ENCODE assay signal across 10 mouse cellular contexts in genomic region chr5:124337909-124338308, GRCm38 (mm10). TPM values are rescaled to one million over a fixed set of nuclear protein-coding genes. Genes with fewer than 3 reads are reported as not detected.
A peak's percentile ranks its signal among the peaks of the same experiment; 100 is the strongest.
DNase-seq lines count a peak whose midpoint lies in the region; ATAC-seq and TF ChIP-seq lines count a peak whose summit lies in the region.
"Had no signal": no experiment of that assay in that cellular context is flagged by ENCODE, and none has a peak within 500 bp of the region (broad histone marks: within the 10 kb centered on the region; RNA-seq: fewer than 3 reads in every experiment).

No protein-coding gene starts in this region.

- TF ChIP-seq CTCF in left cerebral cortex, adult 2 months (IDR thresholded peaks at IDR 0.05), result no peak

- H3K27ac ChIP-seq in left cerebral cortex, adult 2 months, result peak overlapping the region; percentile 4; the same call in 1 of the 2 replicates
- H3K27ac ChIP-seq in neural tube, embryonic 13.5 days (replicated peaks), result peak overlapping the region; percentile 73
- H3K27ac ChIP-seq: liver, embryonic 14.5 days had no signal

- H3K9ac ChIP-seq in neural tube, embryonic 13.5 days, result no peak overlapping the region
- H3K9ac ChIP-seq: liver, embryonic 14.5 days had no signal

- H3K36me3 ChIP-seq in neural tube, embryonic 13.5 days, result no peaks in the 10 kb centered on the region

- no peaks in the 10 kb centered on the region for H3K27me3 ChIP-seq in neural tube, embryonic 13.5 days

- H3K4me2 ChIP-seq in neural tube, embryonic 13.5 days, result no peak overlapping the region

- no peak overlapping the region for H3K4me3 ChIP-seq in left cerebral cortex, adult 2 months
- H3K4me3 ChIP-seq in neural tube, embryonic 13.5 days, result no peak overlapping the region

- WGBS in neural tube, embryonic 13.5 days, result 18% methylated on average over 9 of the region's 9 CpGs

- no peak for DNase-seq in left cerebral cortex, adult 2 months (ENCODE audit: extremely low spot score in 1 of 2, low spot score in 2 of 2)
- no peak for DNase-seq in left cerebral cortex, adult 8-10 months (ENCODE audit: low spot score in 2 of 2)
- DNase-seq in heart, postnatal 4 days, result peak; percentile 48
- DNase-seq in kidney, postnatal 14 days, result peak; percentile 77
- DNase-seq in gastrocnemius, adult 8-10 months (ENCODE audit: low spot score in 2 of 2), result no peak
- DNase-seq in liver, result no peak
- no peak for DNase-seq in natural killer cell, adult 2 months (ENCODE audit: low spot score in 2 of 2)
- DNase-seq: thymus, adult 2 months had no signal

- H3K9me3 ChIP-seq in neural tube, embryonic 13.5 days, result no peaks in the 10 kb centered on the region

- ATAC-seq in neural tube, embryonic 13.5 days (ENCODE audit: low read depth), result no peak

- H3K4me1 ChIP-seq in neural tube, embryonic 13.5 days (replicated peaks), result peaks cover 64% of the 10 kb centered on the region

- intact Hi-C loops in left cerebral cortex, adult 2 months (cut with DNase I), result no loop called here

RNA-seq across cellular contexts. Expression of gene 2810006K23Rik, which starts 10.0 kb away (rescaled TPM):
- 10 to 100 TPM; 13.2 to 13.6 TPM for total RNA-seq in left cerebral cortex, adult 2 months (2021)
- total RNA-seq in left cerebral cortex, adult 8-10 months (2022), result 10 to 100 TPM in 3 of 4 experiments, 1 to 10 TPM in 1; 9.1 to 14.1 (median 12.8) TPM
- 10 to 100 TPM; 11.7 to 13.0 TPM for total RNA-seq in heart, postnatal 4 days (2021)
- 16.0 and 17.0 TPM in 2 replicates for polyA plus RNA-seq in neural tube, embryonic 13.5 days (2015; fragmentation: Nextera tagmentation; extraction: Ambion mirVana)
- total RNA-seq in gastrocnemius, adult 8-10 months (2022), result 1 to 10 TPM; 6.4 to 7.5 (median 7.0) TPM

RNA-seq across cellular contexts. Expression of gene Mphosph9, which starts 10.1 kb away (rescaled TPM):
- 10 to 100 TPM; 20.9 to 23.1 TPM for total RNA-seq in left cerebral cortex, adult 2 months (2021)
- total RNA-seq in left cerebral cortex, adult 8-10 months (2022), result 10 to 100 TPM; 23.8 to 29.4 (median 27.1) TPM
- 10 to 100 TPM; 12.1 to 13.9 TPM for total RNA-seq in heart, postnatal 4 days (2021)
- 13.5 and 14.5 TPM in 2 replicates for polyA plus RNA-seq in neural tube, embryonic 13.5 days (2015; fragmentation: Nextera tagmentation; extraction: Ambion mirVana)
- total RNA-seq in gastrocnemius, adult 8-10 months (2022), result 1 to 10 TPM; 2.0 to 3.1 (median 2.6) TPM

RNA-seq across cellular contexts. Expression of gene Cdk2ap1, which starts 25.0 kb away (rescaled TPM):
- 100 to 1,000 TPM; 163 to 170 TPM for total RNA-seq in left cerebral cortex, adult 2 months (2021)
- total RNA-seq in left cerebral cortex, adult 8-10 months (2022), result 100 to 1,000 TPM; 126 to 160 (median 136) TPM
- total RNA-seq in heart, postnatal 4 days (2021), result 100 to 1,000 TPM; 201 to 202 TPM
- 90.3 and 94.3 TPM in 2 replicates for polyA plus RNA-seq in neural tube, embryonic 13.5 days (2015; fragmentation: Nextera tagmentation; extraction: Ambion mirVana)
- total RNA-seq in gastrocnemius, adult 8-10 months (2022), result 100 to 1,000 TPM; 151 to 169 (median 168) TPM

Comparison
In these comparisons a context has a peak if more than half of its experiments do, and no peak if none do; other contexts are left out.
1. DNase-seq: peak in heart, postnatal 4 days (single experiment) and kidney, postnatal 14 days (single experiment); none in left cerebral cortex, adult 2 months (0 of 2), left cerebral cortex, adult 8-10 months (0 of 2), gastrocnemius, adult 8-10 months (0 of 2), liver (single experiment) and natural killer cell, adult 2 months (0 of 2).